20 mouse cellular contexts compared by ENCODE assay signal in genomic region chr8:84889141-84889540, GRCm38 (mm10). TPM values are rescaled to one million over a fixed set of nuclear protein-coding genes. Genes with fewer than 3 reads are reported as not detected.
DNase-seq lines count a peak whose midpoint lies in the region; ATAC-seq and TF ChIP-seq lines count a peak whose summit lies in the region.
"Had no signal": no experiment of that assay in that cellular context is flagged by ENCODE, and none has a peak within 500 bp of the region (broad histone marks: within the 10 kb centered on the region; RNA-seq: fewer than 3 reads in every experiment).

No protein-coding gene starts in this region.

- no peaks in the 10 kb centered on the region for H3K9me3 ChIP-seq in liver, embryonic 13.5 days (replicated peaks)
- H3K9me3 ChIP-seq in midbrain, embryonic 11.5 days (ENCODE audit: control insufficient read depth, low read length): no peaks in the 10 kb centered on the region
- H3K9me3 ChIP-seq in midbrain, embryonic 14.5 days (ENCODE audit: control insufficient read depth, low read length): no peaks in the 10 kb centered on the region
- no peaks in the 10 kb centered on the region for H3K9me3 ChIP-seq in MEL (replicated peaks; ENCODE audit: insufficient read depth, low read length)
- H3K9me3 ChIP-seq: embryonic facial prominence, embryonic 10.5 days; embryonic facial prominence, embryonic 12.5 days; forebrain, embryonic 13.5 days; forebrain, embryonic 15.5 days had no signal

- no peak for ATAC-seq in liver, embryonic 13.5 days (ENCODE audit: low read depth)
- no peak for ATAC-seq in midbrain, embryonic 11.5 days (ENCODE audit: low FRiP score)
- no peak for ATAC-seq in midbrain, embryonic 14.5 days (ENCODE audit: low FRiP score, low TSS enrichment)
- ATAC-seq: activated CD4-positive, CD25-positive, alpha-beta regulatory T cell, adult 4 months; forebrain, embryonic 13.5 days; forebrain, embryonic 15.5 days; Patski had no signal

- H3K79me2 ChIP-seq in MEL (ENCODE audit: control insufficient read depth, insufficient read depth, low read length, poor library complexity): peaks cover 4% of the 10 kb centered on the region; the same call in 1 of the 2 replicates

- H3K36me3 ChIP-seq in liver, embryonic 13.5 days: peaks cover 80% of the 10 kb centered on the region
- peaks cover 3% of the 10 kb centered on the region; the same call in 1 of the 2 replicates for H3K36me3 ChIP-seq in midbrain, embryonic 11.5 days (ENCODE audit: control insufficient read depth, insufficient read depth, low read length)
- peaks cover 50% of the 10 kb centered on the region for H3K36me3 ChIP-seq in midbrain, embryonic 14.5 days (ENCODE audit: control insufficient read depth, insufficient read depth, low read length)
- H3K36me3 ChIP-seq in MEL (ENCODE audit: control insufficient read depth in 1 of 2, insufficient read depth in 2 of 2, low read length in 2 of 2): peaks cover 4 to 8% of the 10 kb centered on the region in 2 experiments

- no peak overlapping the region for H3K9ac ChIP-seq in liver, embryonic 13.5 days
- H3K9ac ChIP-seq in midbrain, embryonic 11.5 days (ENCODE audit: low read length): no peak overlapping the region
- no peak overlapping the region for H3K9ac ChIP-seq in midbrain, embryonic 14.5 days (replicated peaks; ENCODE audit: low read length)
- H3K9ac ChIP-seq in MEL (ENCODE audit: control insufficient read depth, low read depth, low read length, poor library complexity, severe bottlenecking): no peak overlapping the region
- H3K9ac ChIP-seq: embryonic facial prominence, embryonic 12.5 days; forebrain, embryonic 13.5 days; forebrain, embryonic 15.5 days had no signal

- DNase-seq in liver, embryonic 13.5 days: no peak
- DNase-seq in liver: no peak
- peak; percentile 56 for DNase-seq in midbrain, embryonic 11.5 days (ENCODE audit: low spot score, missing footprints)
- DNase-seq in midbrain, embryonic 14.5 days: no peak
- DNase-seq in MEL (ENCODE audit: low read depth, low spot score): peak; percentile 34
- no peak for DNase-seq in neural tube, embryonic 10.5 days (ENCODE audit: extremely low spot score, low spot score)
- DNase-seq: adrenal gland, adult 8-10 months; adrenal gland, postnatal 14 days; adrenal gland, postnatal 36 days; cerebellum, adult 11-12 months; cerebellum, adult 2 months; cerebellum, adult 9-10 months; cerebellum, postnatal 10 days had no signal

- H3K4me1 ChIP-seq in liver, embryonic 13.5 days (replicated peaks): peaks cover 39% of the 10 kb centered on the region
- H3K4me1 ChIP-seq in midbrain, embryonic 11.5 days (ENCODE audit: control insufficient read depth, insufficient read depth, low read length): peaks cover 5% of the 10 kb centered on the region
- peaks cover 9% of the 10 kb centered on the region for H3K4me1 ChIP-seq in midbrain, embryonic 14.5 days (ENCODE audit: control insufficient read depth, insufficient read depth, low read length)
- peaks cover 0 to 15% of the 10 kb centered on the region in 2 experiments; a peak in 3 of 4 replicates for H3K4me1 ChIP-seq in MEL (ENCODE audit: control insufficient read depth in 1 of 2, insufficient read depth in 2 of 2, low read length in 2 of 2)

- 87% methylated on average over 1 of the region's 1 CpGs for WGBS in liver, embryonic 13.5 days (ENCODE audit: insufficient replicate concordance)
- 93% methylated on average over 1 of the region's 1 CpGs for WGBS in midbrain, embryonic 11.5 days
- WGBS in midbrain, embryonic 14.5 days: 100% methylated on average over 1 of the region's 1 CpGs

- no peak overlapping the region for H3K4me3 ChIP-seq in liver, embryonic 13.5 days (replicated peaks)
- no peak overlapping the region for H3K4me3 ChIP-seq in midbrain, embryonic 11.5 days (ENCODE audit: low read depth, low read length)
- H3K4me3 ChIP-seq in midbrain, embryonic 14.5 days (replicated peaks; ENCODE audit: low read depth, low read length): no peak overlapping the region
- H3K4me3 ChIP-seq in MEL (ENCODE audit: control insufficient read depth in 1 of 2, insufficient read depth in 1 of 2, low read depth in 2 of 2, low read length in 2 of 2): no peak overlapping the region
- H3K4me3 ChIP-seq: embryonic facial prominence, embryonic 10.5 days; embryonic facial prominence, embryonic 12.5 days; forebrain, embryonic 13.5 days; forebrain, embryonic 15.5 days had no signal

- no peak for TF ChIP-seq CTCF in MEL (IDR thresholded peaks at IDR 0.05 in 2 of 3, conservative IDR thresholded peaks at IDR 0.05 in 1 of 3; ENCODE audit: control insufficient read depth in 1 of 3, insufficient read depth in 1 of 3, low read depth in 2 of 3, low read length in 3 of 3, poor library complexity in 1 of 3, severe bottlenecking in 1 of 3)

- no peaks in the 10 kb centered on the region for H3K27me3 ChIP-seq in liver, embryonic 13.5 days
- no peaks in the 10 kb centered on the region for H3K27me3 ChIP-seq in midbrain, embryonic 11.5 days (ENCODE audit: control insufficient read depth, insufficient read depth, low read length)
- no peaks in the 10 kb centered on the region for H3K27me3 ChIP-seq in midbrain, embryonic 14.5 days (ENCODE audit: control insufficient read depth, insufficient read depth, low read length)
- no peaks in the 10 kb centered on the region for H3K27me3 ChIP-seq in MEL (ENCODE audit: control insufficient read depth in 1 of 2, insufficient read depth in 2 of 2, low read length in 2 of 2)
- H3K27me3 ChIP-seq: embryonic facial prominence, embryonic 12.5 days; forebrain, embryonic 13.5 days; forebrain, embryonic 15.5 days; Patski had no signal

- H3K4me2 ChIP-seq in liver, embryonic 13.5 days: no peak overlapping the region
- no peak overlapping the region for H3K4me2 ChIP-seq in midbrain, embryonic 11.5 days
- no peak overlapping the region for H3K4me2 ChIP-seq in midbrain, embryonic 14.5 days (ENCODE audit: low read length)
- H3K4me2 ChIP-seq: embryonic facial prominence, embryonic 12.5 days; forebrain, embryonic 13.5 days; forebrain, embryonic 15.5 days had no signal

- no peak for TF ChIP-seq RAD21 in MEL (IDR thresholded peaks at IDR 0.05; ENCODE audit: low read depth, low read length)

- no peak for TF ChIP-seq POLR2A in MEL (IDR thresholded peaks at IDR 0.05; ENCODE audit: control insufficient read depth in 1 of 2, insufficient read depth in 1 of 2, low read depth in 1 of 2, low read length in 2 of 2, poor library complexity in 1 of 2)

- TF ChIP-seq EP300 in MEL (IDR thresholded peaks at IDR 0.05; ENCODE audit: low read depth in 1 of 2, low read length in 2 of 2): no peak

- peak overlapping the region; percentile 50 for H3K27ac ChIP-seq in liver, embryonic 13.5 days
- no peak overlapping the region for H3K27ac ChIP-seq in midbrain, embryonic 11.5 days (ENCODE audit: low read depth, low read length)
- H3K27ac ChIP-seq in midbrain, embryonic 14.5 days (replicated peaks; ENCODE audit: low read depth, low read length): no peak overlapping the region
- no peak overlapping the region for H3K27ac ChIP-seq in MEL (ENCODE audit: control insufficient read depth, low read depth, low read length)
- H3K27ac ChIP-seq: embryonic facial prominence, embryonic 10.5 days; embryonic facial prominence, embryonic 12.5 days; forebrain, embryonic 13.5 days; forebrain, embryonic 15.5 days had no signal

TF ChIP-seq in MEL, 35 proteins besides CTCF, POLR2A, EP300 and RAD21 (continues in another document):
- TF ChIP-seq ZNF384 (IDR thresholded peaks at IDR 0.05; ENCODE audit: low read depth, low read length) (no peak), MAZ (IDR thresholded peaks at IDR 0.05; ENCODE audit: low read depth, low read length) (no peak)

RNA-seq across cellular contexts. Expression of gene Gcdh, which starts 4.6 kb away (rescaled TPM):
- 44.7 and 48.6 TPM in 2 replicates for polyA plus RNA-seq in liver, embryonic 13.5 days (2015; fragmentation: Nextera tagmentation; extraction: Ambion mirVana)
- 24.6 and 31.8 TPM in 2 replicates for polyA plus RNA-seq in midbrain, embryonic 11.5 days (2014; fragmentation: Nextera tagmentation; extraction: Ambion mirVana)
- polyA plus RNA-seq in midbrain, embryonic 14.5 days (2014; fragmentation: Nextera tagmentation; extraction: Ambion mirVana): 22.4 and 25.9 TPM in 2 replicates
- total RNA-seq in MEL (2012; rRNA removed): 9.7 and 10.7 TPM in 2 replicates
- polyA plus RNA-seq in MEL (2012; ENCODE audit: insufficient read depth in 1 of 2, insufficient read length in 2 of 2, low read depth in 1 of 2, low replicate concordance in 2 of 2, missing spikeins in 1 of 2): 10 to 100 TPM in 1 of 2 experiments, not detected in 1; 17.3 TPM

RNA-seq across cellular contexts. Expression of gene Klf1, which starts 12.6 kb away (rescaled TPM):
- polyA plus RNA-seq in liver, embryonic 13.5 days (2015; fragmentation: Nextera tagmentation; extraction: Ambion mirVana): 469 and 494 TPM in 2 replicates
- polyA plus RNA-seq in midbrain, embryonic 11.5 days (2014; fragmentation: Nextera tagmentation; extraction: Ambion mirVana): 13.7 and 14.4 TPM in 2 replicates
- 0.19 and 0.63 TPM in 2 replicates for polyA plus RNA-seq in midbrain, embryonic 14.5 days (2014; fragmentation: Nextera tagmentation; extraction: Ambion mirVana)
- total RNA-seq in MEL (2012; rRNA removed): 178 and 234 TPM in 2 replicates
- polyA plus RNA-seq in MEL (2012; ENCODE audit: insufficient read depth in 1 of 2, insufficient read length in 2 of 2, low read depth in 1 of 2, low replicate concordance in 2 of 2, missing spikeins in 1 of 2): 100 to 1,000 TPM in 1 of 2 experiments, not detected in 1; 262 TPM
- total RNA-seq: adrenal gland, adult 18-20 months had no signal

RNA-seq across cellular contexts. Expression of gene Syce2, which starts 17.2 kb away (rescaled TPM):
- 84.1 and 90.4 TPM in 2 replicates for polyA plus RNA-seq in liver, embryonic 13.5 days (2015; fragmentation: Nextera tagmentation; extraction: Ambion mirVana)
- polyA plus RNA-seq in midbrain, embryonic 11.5 days (2014; fragmentation: Nextera tagmentation; extraction: Ambion mirVana): 53.2 and 58.8 TPM in 2 replicates
- 17.4 and 27.4 TPM in 2 replicates for polyA plus RNA-seq in midbrain, embryonic 14.5 days (2014; fragmentation: Nextera tagmentation; extraction: Ambion mirVana)
- total RNA-seq in MEL (2012; rRNA removed): 60.6 and 75.5 TPM in 2 replicates
- 100 to 1,000 TPM in 1 of 2 experiments, not detected in 1; 115 TPM for polyA plus RNA-seq in MEL (2012; ENCODE audit: insufficient read depth in 1 of 2, insufficient read length in 2 of 2, low read depth in 1 of 2, low replicate concordance in 2 of 2, missing spikeins in 1 of 2)

RNA-seq across cellular contexts. Expression of gene Dnase2a, which starts 19.2 kb away (rescaled TPM):
- polyA plus RNA-seq in liver, embryonic 13.5 days (2015; fragmentation: Nextera tagmentation; extraction: Ambion mirVana): 9.3 and 10.4 TPM in 2 replicates
- 4.3 and 4.6 TPM in 2 replicates for polyA plus RNA-seq in midbrain, embryonic 11.5 days (2014; fragmentation: Nextera tagmentation; extraction: Ambion mirVana)
- 4.0 and 5.4 TPM in 2 replicates for polyA plus RNA-seq in midbrain, embryonic 14.5 days (2014; fragmentation: Nextera tagmentation; extraction: Ambion mirVana)
- total RNA-seq in MEL (2012; rRNA removed): 53.7 and 62.3 TPM in 2 replicates
- 10 to 100 TPM in 1 of 2 experiments, not detected in 1; 83.4 TPM for polyA plus RNA-seq in MEL (2012; ENCODE audit: insufficient read depth in 1 of 2, insufficient read length in 2 of 2, low read depth in 1 of 2, low replicate concordance in 2 of 2, missing spikeins in 1 of 2)

RNA-seq across cellular contexts. Expression of gene Farsa, which starts 32.4 kb away (rescaled TPM):
- polyA plus RNA-seq in liver, embryonic 13.5 days (2015; fragmentation: Nextera tagmentation; extraction: Ambion mirVana): 82.3 and 83.1 TPM in 2 replicates
- 77.4 and 84.4 TPM in 2 replicates for polyA plus RNA-seq in midbrain, embryonic 11.5 days (2014; fragmentation: Nextera tagmentation; extraction: Ambion mirVana)
- polyA plus RNA-seq in midbrain, embryonic 14.5 days (2014; fragmentation: Nextera tagmentation; extraction: Ambion mirVana): 95.6 and 111 TPM in 2 replicates
- total RNA-seq in MEL (2012; rRNA removed): 205 and 245 TPM in 2 replicates
- 100 to 1,000 TPM; 152 to 295 TPM for polyA plus RNA-seq in MEL (2012; ENCODE audit: insufficient read depth in 1 of 2, insufficient read length in 2 of 2, low read depth in 1 of 2, low replicate concordance in 2 of 2, missing spikeins in 1 of 2)

Comparison
In these comparisons a context has a peak if more than half of its experiments do, and no peak if none do; other contexts are left out.
1. DNase-seq: peak in midbrain, embryonic 11.5 days (single experiment) and MEL (single experiment); none in liver, embryonic 13.5 days (single experiment), liver (single experiment), midbrain, embryonic 14.5 days (single experiment) and neural tube, embryonic 10.5 days (single experiment).